Mouse (Mus musculus) stomach, postnatal 0 days (tissue): ENCODE data around the gene Krt86. TPM values are rescaled to one million over a fixed set of nuclear protein-coding genes. Genes with fewer than 3 reads are reported as not detected.
"Not testable (repeated sequence)": the region's sequence is repeated elsewhere in the genome, so short reads cannot be mapped to it uniquely, and the experiment has no call there.

Experiments used
- ATAC-seq: fragments of 200-750 bp; cut with Nextera tagmentation; 2 replicates; pipeline ENCODE4 v1.8.0; 2017; ENCODE audit not compliant: low FRiP score, low TSS enrichment
- DNase-seq: peaks from one replicate; pipeline ENCODE4 v3.0.0-alpha.2; 2016; ENCODE audit warnings: low spot score
- H3K27ac ChIP-seq: fragments of 300-500 bp; sonication (generic); replicated peaks from 2 replicates; pipeline ENCODE4 v1.5.1; 2014; ENCODE audit warnings: mild to moderate bottlenecking, control low read depth
- H3K27me3 ChIP-seq: fragments of 300-500 bp; sonication (generic); 2 replicates; pipeline ENCODE4 v1.6.1; 2014; ENCODE audit warnings: low read length; ENCODE audit not compliant: control insufficient read depth, insufficient read depth
- H3K36me3 ChIP-seq: fragments of 300-500 bp; sonication (generic); 2 replicates; pipeline ENCODE4 v1.6.1; 2014; ENCODE audit warnings: low read length, mixed read lengths; ENCODE audit not compliant: control insufficient read depth, insufficient read depth
- H3K4me1 ChIP-seq: fragments of 300-500 bp; sonication (generic); replicated peaks from 2 replicates; pipeline ENCODE4 v1.6.1; 2014; ENCODE audit warnings: antibody characterized with exemption; ENCODE audit not compliant: control insufficient read depth, insufficient read depth
- H3K4me2 ChIP-seq: fragments of 300-500 bp; sonication (generic); replicated peaks from 2 replicates; pipeline ENCODE4 v1.6.1; 2014; ENCODE audit warnings: low read depth, mild to moderate bottlenecking, control low read depth, moderate library complexity
- H3K4me3 ChIP-seq: fragments of 300-500 bp; sonication (generic); 2 replicates; pipeline ENCODE4 v1.5.1; 2014; ENCODE audit warnings: low read depth, low read length, control low read depth
- H3K9ac ChIP-seq: fragments of 300-500 bp; sonication (generic); 2 replicates; pipeline ENCODE4 v1.6.1; 2014; ENCODE audit warnings: mild to moderate bottlenecking, low read length, control low read depth, mixed read lengths
- H3K9me3 ChIP-seq: fragments of 300-500 bp; sonication (generic); 2 replicates; pipeline ENCODE4 v1.6.1; 2016; ENCODE audit warnings: low read length; ENCODE audit not compliant: control insufficient read depth
- CTCF ChIP-seq: IDR thresholded peaks from 2 replicates; pipeline ENCODE4 v1.5.1; 2016; ENCODE audit warnings: antibody characterized with exemption, low read depth, mild to moderate bottlenecking, moderate library complexity
- EP300 ChIP-seq: optimal IDR thresholded peaks from 2 replicates; pipeline ENCODE3; 2016; ENCODE audit warnings: antibody characterized with exemption
- WGBS: fragments of 180-500 bp; shearing (Covaris S2); extraction: QIAGEN DNeasy Blood & Tissue Kit; methylation state at CpG from one replicate; pipeline ENCODE4 v1.1.7; 2014; 5-methylcytosine and 5-hydroxymethylcytosine counted together
- polyA plus RNA-seq: library from polyadenylated mRNA; unstranded; fragments of >200 nt; fragmentation: Nextera tagmentation; extraction: Ambion mirVana; gene quantifications from 2 replicates; pipeline ENCODE4 v1.2.1, GENCODE M21; 2015

Gene Krt86
- polyA plus RNA-seq, 1 experiment from 2014 or later = not detected

- no peak overlapping the region for H3K27ac ChIP-seq
- no peak overlapping the region for H3K9ac ChIP-seq
- H3K4me1 ChIP-seq = no peaks in the 10 kb centered on the region
- no peak overlapping the region for H3K4me3 ChIP-seq
- peak; percentile 16 for DNase-seq
- H3K9me3 ChIP-seq = no peaks in the 10 kb centered on the region
- TF ChIP-seq CTCF (no peak), EP300 (no peak)
- no peak for ATAC-seq
- no peaks in the 10 kb centered on the region for H3K27me3 ChIP-seq
- H3K4me2 ChIP-seq = no peak overlapping the region
- WGBS = 67% methylated on average over 1 of the region's 1 CpGs
- H3K36me3 ChIP-seq = no peaks in the 10 kb centered on the region
Measured at GRCm38 (mm10) chr15:101494203-101494602, 20.9 kb downstream of the Krt86 start.

- Histone ChIP-seq H3K4me2 (no peak overlapping the region), H3K4me3 (no peak overlapping the region), H3K27ac (no peak overlapping the region), H3K36me3 (no peaks in the 10 kb centered on the region), H3K9me3 (no peaks in the 10 kb centered on the region), H3K27me3 (no peaks in the 10 kb centered on the region), H3K9ac (no peak overlapping the region), H3K4me1 (no peaks in the 10 kb centered on the region)
- 79% methylated on average over 8 of the region's 8 CpGs for WGBS
- TF ChIP-seq EP300 (no peak), CTCF (no peak)
- ATAC-seq (no peak), DNase-seq (no peak)
Measured at GRCm38 (mm10) chr15:101495266-101495665, 22.0 kb downstream of the Krt86 start.

GRCm38 (mm10) chr15:101497181-101497580, 23.9 kb downstream of the Krt86 start:
- H3K4me2 ChIP-seq = no peak overlapping the region
- ATAC-seq = peak; percentile 45; the same call in 1 of the 2 replicates
- no peaks in the 10 kb centered on the region for H3K36me3 ChIP-seq
- no peak overlapping the region for H3K27ac ChIP-seq
- 58% methylated on average over 2 of the region's 2 CpGs for WGBS
- no peak overlapping the region for H3K4me3 ChIP-seq
- no peak overlapping the region for H3K9ac ChIP-seq
- H3K4me1 ChIP-seq = no peaks in the 10 kb centered on the region
- TF ChIP-seq EP300 (no peak), CTCF (peak; percentile 78)
- no peaks in the 10 kb centered on the region for H3K9me3 ChIP-seq
- H3K27me3 ChIP-seq = no peaks in the 10 kb centered on the region
- DNase-seq = peak; percentile 69

GRCm38 (mm10) chr15:101506896-101507758, 33.8 kb downstream of the Krt86 start:
- H3K9ac ChIP-seq = no peak overlapping the region

GRCm38 (mm10) chr15:101508247-101508646, 35.0 kb downstream of the Krt86 start:
- WGBS = 43% methylated on average over 9 of the region's 9 CpGs
- Histone ChIP-seq H3K36me3 (no peaks in the 10 kb centered on the region), H3K4me2 (no peak overlapping the region), H3K27ac (no peak overlapping the region), H3K9ac (no peak overlapping the region), H3K4me3 (no peak overlapping the region), H3K27me3 (no peaks in the 10 kb centered on the region), H3K9me3 (no peaks in the 10 kb centered on the region), H3K4me1 (no peaks in the 10 kb centered on the region)
- ATAC-seq (no peak), DNase-seq (no peak)
- no peak for TF ChIP-seq EP300
- TF ChIP-seq CTCF = no peak

More at GRCm38 (mm10) chr15:101506896-101507758, 33.8 kb downstream of the Krt86 start:
- no peak overlapping the region for H3K4me3 ChIP-seq
- H3K36me3 ChIP-seq = no peaks in the 10 kb centered on the region
- no peak overlapping the region for H3K4me2 ChIP-seq
- WGBS = 50% methylated on average over 14 of the region's 14 CpGs
- no peak for DNase-seq
- no peak for ATAC-seq
- H3K9me3 ChIP-seq = no peaks in the 10 kb centered on the region
- H3K4me1 ChIP-seq = no peaks in the 10 kb centered on the region
- no peaks in the 10 kb centered on the region for H3K27me3 ChIP-seq
- no peak overlapping the region for H3K27ac ChIP-seq
- TF ChIP-seq CTCF = no peak
- TF ChIP-seq EP300 = no peak

- not testable (repeated sequence) for DNase-seq, ATAC-seq, H3K9ac ChIP-seq, H3K4me1 ChIP-seq, H3K9me3 ChIP-seq, H3K4me2 ChIP-seq, H3K27ac ChIP-seq, H3K36me3 ChIP-seq, H3K27me3 ChIP-seq, H3K4me3 ChIP-seq
- 71% methylated on average over 2 of the region's 2 CpGs for WGBS
Measured at GRCm38 (mm10) chr15:101517161-101517560, 43.9 kb downstream of the Krt86 start, which contains the start of gene Gm49425. Gene Gm49425, minus strand, starts transcription at chr15:101517261.
